Mouse (Mus musculus) liver, adult 2 months (tissue): ENCODE measurements around the gene Sipa1l1.

Source experiments
- CTCF ChIP-seq: fragments of 200-500 bp; IDR thresholded peaks from 2 replicates; pipeline ENCODE4 v1.5.1; 2011; ENCODE audit warnings: low read depth, low read length, control low read depth
- POLR2A ChIP-seq: fragments of 200-500 bp; IDR thresholded peaks from 2 replicates; pipeline ENCODE4 v1.6.1; 2011; ENCODE audit warnings: low read length, control low read depth; ENCODE audit not compliant: insufficient read depth; ENCODE audit errors: extremely low read depth

DNA sequence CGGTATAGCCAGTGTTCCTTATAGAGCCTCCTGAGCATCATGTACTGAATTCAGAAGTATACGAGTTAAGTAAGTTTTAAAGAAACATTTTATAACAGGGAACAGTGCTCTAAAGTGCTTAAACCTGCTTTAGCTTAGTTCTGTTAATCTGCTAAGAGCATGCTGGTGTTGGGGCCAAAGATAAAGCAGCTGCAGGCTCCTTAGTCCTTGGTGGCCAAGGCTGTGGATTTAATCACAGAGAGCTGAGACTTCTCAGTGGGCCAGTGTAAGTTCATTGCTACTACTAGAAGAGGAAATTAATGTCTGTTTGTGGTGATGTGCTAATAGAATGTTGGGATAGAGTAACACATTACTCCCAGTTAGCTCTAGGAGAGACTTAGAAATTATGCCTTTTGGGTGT lies 27.1 kb downstream of the Sipa1l1 start:
- TF ChIP-seq POLR2A: no peak
- TF ChIP-seq CTCF: no peak
